Mouse (Mus musculus): ENCODE measurements at regions not wholly inside any gene's neighbourhood (a gene's known extent, or its start where the extent isn't known, plus 50 kb on each side); places are given as distances from the start of the nearest gene placed in this dataset.

GRCm38 (mm10) chr11:43952151-43952550 lies 51.1 kb upstream of the Adra1b start:
- no peak for DNase-seq (ENCODE audit: low spot score in 2 of 2)

DNA sequence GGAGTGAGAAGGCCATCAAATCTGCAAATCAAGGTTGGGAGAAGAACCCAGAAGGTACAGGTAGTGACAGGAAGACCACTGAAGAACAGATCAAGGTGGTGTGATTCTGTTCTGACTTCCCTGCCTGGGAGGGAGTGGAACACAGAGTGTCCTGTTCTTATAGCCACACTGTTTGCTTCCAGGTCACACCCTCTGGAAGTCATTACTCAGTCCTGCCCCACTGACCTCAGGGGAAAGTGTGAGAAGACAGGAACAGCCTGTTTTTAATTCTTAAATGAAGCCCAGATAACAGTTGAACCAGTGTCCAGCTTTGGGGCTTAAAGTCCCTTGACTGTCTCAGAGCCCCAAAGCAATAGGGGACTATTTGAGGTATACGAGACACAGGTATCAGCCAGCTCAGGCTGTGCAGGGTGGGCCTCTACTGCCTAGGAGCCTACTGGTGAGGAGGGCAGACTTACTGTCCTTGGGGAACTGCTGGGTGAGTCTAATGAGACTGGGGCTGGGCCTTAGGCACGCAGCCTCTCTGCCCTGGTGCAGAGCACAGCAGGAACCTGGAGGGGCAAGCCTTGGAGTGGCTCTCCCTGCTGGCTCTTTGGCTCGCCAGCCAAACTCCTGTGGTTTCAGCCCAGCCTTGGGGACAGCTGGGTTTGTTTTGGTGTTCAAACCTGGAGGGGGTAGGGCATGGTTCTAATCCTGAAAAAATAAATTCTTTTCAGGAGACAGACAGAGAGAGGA lies 57.4 kb upstream of the Adra1b start:
- no peak for DNase-seq (ENCODE audit: low spot score in 2 of 2)

GRCm38 (mm10) chr11:43958976-43959315 lies 57.9 kb upstream of the Adra1b start:
- DNase-seq (ENCODE audit: low spot score in 2 of 2) = no peak

DNA sequence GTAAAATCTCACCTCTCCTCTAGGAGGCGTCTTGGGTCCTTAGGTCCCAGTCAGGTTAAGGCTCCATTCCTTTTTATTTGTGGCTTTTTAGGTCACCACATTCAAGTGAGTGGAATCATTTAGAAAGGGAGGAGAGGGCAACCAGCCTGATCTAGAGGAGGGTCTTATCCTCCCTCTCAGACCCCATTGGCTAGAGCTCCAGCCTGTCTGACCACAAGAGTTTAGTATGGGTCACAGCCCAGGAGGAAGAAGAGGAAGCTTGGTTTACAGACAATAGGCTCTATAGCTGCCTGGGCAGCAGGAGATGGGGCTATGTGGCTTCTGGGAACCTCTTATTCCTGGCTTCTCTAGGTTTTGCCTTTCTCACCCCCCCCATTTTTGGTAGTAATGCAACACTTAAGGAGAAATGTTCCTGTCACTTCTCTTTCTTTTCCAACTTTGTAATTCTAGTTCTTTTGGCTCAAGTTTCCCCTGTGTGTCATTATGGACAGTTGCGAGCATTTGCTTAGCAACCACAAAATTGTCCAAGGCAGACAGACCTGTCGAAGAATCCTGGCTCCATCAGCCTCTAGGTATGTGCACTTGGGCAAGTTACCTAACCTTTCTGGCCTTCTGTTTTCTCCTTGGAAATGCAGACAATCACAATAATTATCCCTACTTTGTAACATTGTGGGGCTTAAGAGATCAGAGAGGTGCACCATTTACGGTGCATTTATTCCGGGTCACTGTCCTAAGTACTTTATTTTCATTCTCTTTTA lies 59.5 kb upstream of the Adra1b start:
- no peak for DNase-seq (ENCODE audit: low spot score in 2 of 2)

DNA sequence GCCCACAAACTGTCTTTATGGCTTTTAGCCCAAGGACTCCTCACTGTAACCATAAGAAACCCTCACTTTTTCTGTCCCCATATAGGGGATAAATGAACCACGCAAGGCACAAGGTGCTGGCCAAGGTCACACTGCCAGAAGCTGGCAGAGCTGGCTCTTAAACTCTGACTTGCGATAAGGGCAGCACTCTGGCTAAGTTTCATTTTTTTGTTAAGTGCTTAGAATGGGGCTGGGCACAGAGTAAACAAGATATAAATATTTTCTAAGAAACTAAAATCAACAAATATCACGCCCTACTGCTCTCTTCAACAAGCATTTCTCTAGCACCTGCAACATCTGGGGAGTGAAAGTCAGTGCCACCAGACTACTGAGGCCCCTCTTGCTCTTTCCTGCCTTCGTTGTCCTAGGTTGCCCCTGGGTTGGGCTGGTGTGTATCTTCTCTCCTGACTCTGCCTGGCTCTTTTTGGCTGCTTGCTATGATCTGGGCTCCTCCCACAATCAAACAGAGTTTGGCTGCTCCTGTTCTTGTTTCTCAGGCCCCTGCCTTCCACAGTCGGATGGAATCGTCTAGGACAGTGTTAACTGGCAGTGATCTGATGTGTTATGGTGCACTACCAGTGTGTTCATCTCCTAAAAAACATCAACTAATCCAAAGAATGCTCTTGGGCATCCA lies 60.5 kb upstream of the Adra1b start:
- DNase-seq (ENCODE audit: low spot score in 2 of 2) = no peak

DNA sequence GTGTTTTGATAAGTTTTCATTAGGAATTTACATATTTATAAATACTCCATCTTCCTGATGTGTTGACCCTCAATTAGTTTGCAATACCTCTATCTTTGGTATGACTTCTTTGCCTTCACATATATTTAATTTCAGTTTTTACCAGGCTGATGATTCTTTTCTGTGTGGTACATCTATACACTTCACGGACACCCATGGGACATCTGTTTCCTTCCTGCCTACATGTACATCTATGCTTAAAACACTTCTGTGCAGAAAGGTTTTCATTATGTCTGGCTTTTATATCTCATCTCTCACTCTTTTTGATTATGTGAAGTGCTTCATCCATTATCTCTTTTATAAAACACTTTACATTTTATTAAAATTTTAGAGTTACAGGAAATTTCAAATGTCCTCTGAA lies 66.8 kb upstream of the Adra1b start:
- DNase-seq (ENCODE audit: low spot score in 2 of 2) = no peak

- DNase-seq (ENCODE audit: low spot score in 2 of 2) = no peak
Measured at GRCm38 (mm10) chr11:43971886-43972285, 70.9 kb upstream of the Adra1b start.

GRCm38 (mm10) chr11:43976024-43976423 lies 75.0 kb upstream of the Adra1b start:
- DNase-seq (ENCODE audit: low spot score in 2 of 2) = no peak

DNA sequence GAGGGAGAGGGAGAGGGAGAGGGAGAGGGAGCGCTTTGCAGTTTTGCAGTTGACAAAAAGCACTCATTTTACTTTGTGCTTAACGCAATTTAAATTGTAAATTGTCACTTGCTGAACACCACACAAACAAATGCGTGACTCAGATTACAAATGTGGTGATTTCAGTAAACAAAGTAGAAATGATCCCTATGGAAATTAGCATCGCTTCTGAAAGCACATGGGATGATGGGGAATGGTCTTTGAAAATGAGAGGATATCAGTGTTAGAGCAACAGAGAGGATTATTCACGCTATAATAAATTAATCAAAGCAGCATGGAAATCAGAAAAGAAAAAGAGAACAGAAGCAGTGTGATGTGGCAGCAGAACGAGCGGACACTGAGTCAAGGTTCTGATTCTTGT lies 78.4 kb upstream of the Adra1b start:
- no peak for DNase-seq (ENCODE audit: low spot score in 2 of 2)

- DNase-seq (ENCODE audit: low spot score in 2 of 2) = no peak
Measured at GRCm38 (mm10) chr11:43980444-43980843, 79.4 kb upstream of the Adra1b start.

DNA sequence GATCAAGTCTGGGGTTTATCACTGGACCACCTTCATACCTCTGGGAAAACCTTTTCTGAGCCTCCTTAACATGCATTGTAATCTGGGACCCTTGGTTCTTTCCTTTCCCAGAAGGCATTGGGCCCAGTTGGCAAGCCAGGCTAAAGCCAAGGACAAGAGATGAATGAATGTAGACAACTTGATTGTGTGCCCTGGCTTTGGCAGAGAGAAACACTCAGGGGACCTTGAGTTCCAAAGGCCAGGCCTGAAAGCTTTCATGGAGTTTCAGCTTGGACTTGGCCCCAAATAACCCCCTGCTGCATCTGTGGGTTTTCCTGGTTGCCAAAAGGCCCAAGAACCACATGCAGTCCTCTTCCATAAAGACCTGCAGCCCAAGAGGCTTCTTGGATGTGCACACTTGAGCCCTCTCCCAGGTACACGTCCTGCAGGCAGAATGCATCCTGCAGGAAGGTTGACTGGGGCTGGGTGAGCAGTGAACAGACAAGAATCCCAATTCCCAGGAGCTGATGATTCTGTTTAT lies 89.0 kb upstream of the Adra1b start:
- peak in 1 of 2 experiments; percentile 12 for DNase-seq (ENCODE audit: low spot score in 2 of 2)

GRCm38 (mm10) chr11:43992011-43992471 lies 91.0 kb upstream of the Adra1b start:
- DNase-seq (ENCODE audit: low spot score in 2 of 2) = no peak

- DNase-seq (ENCODE audit: low spot score in 2 of 2) = no peak
Measured at GRCm38 (mm10) chr11:43998046-43998725, 97.2 kb upstream of the Adra1b start.

DNA sequence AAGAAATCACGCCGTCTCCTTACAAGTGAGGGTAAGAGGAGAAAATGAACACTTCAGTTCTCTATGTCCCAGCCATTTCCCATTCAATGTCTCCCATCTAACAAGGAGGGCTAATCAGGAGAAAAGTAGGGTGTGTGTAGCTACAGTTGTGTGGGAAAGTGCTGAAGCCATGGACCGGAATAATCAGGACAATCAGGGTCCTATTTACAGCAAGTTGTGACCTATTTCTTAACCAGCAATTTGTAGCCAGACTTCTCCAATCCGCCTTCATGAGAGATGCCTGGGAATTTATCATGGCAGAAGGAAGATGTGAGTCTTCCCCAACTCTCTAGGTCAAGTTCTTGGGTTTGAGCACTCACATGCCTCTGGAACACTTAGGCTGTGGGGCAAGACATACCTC lies 99.0 kb upstream of the Adra1b start:
- DNase-seq (ENCODE audit: low spot score in 2 of 2) = no peak

DNA sequence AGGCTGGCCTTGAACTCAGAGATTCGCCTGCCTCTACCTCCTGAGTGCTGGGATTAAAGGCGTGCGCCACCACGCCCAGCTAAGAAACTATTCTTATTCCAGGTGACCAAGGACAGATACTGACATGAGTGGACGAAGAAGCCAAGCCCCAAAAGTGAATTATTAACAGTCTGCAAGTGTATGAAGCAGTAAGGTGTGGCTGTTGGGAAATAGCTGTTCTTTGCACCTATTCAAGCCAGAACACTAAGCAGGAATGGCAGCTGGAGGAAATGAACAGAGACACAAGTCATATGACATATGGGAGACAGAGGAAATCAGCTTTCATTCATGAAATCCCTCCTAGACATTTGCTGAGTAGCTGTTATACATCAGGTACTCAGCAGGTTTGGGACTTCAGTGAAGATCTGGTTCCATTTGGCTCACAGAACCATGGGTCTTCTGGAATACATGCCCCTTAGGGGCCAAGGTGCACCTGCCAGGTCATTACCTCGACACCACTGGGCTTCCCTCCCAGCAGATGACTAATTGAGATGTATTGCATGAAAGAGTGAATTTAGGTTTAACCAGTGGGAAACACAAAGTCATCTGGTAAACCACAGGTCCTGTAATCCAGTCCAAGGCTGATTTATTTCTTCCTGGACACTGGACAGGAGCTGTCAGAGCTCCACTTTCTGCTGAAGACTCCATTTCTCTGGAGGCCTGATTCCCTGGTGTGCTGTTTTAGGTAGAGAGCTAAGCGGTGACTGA lies 101.0 kb upstream of the Adra1b start:
- no peak for DNase-seq (ENCODE audit: low spot score in 2 of 2)

DNA sequence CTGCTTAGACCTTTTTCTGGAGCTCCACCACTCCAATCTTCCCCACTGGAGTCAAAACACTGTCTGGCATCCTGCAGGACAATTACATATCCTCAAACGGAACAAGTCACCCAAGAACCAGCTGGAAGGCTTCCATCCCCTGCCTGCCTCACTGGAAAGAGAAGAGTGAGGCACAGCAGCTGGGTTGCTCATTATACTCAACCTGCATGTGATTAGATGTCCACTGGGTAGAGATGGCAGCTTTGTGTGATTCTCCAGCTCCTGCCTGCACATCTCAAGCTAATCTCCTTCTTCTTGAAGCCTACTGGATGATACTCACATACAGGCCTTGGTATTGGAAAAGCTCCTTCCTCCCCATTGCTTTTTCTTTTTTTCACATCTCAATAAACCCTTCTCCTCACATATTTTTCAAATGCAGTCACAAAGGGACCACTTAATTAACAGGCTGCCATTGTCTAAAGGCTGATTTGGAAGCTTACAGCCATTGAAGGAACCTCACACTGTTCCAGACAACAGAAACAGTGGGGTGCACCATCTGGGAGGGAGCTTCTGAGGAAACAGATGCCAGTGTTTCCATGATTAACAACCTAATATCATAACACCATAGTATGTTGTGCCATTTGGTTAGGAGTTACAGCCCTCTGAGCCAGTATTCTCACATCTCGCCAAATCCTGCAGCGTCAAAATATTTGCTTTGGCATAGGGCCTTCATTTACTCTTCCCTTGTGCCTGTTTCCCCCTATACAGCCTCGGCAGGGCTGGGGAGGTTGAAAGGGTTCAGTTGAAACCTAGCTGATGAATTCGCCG lies 101.9 kb upstream of the Adra1b start:
- DNase-seq (ENCODE audit: low spot score in 2 of 2) = no peak

DNA sequence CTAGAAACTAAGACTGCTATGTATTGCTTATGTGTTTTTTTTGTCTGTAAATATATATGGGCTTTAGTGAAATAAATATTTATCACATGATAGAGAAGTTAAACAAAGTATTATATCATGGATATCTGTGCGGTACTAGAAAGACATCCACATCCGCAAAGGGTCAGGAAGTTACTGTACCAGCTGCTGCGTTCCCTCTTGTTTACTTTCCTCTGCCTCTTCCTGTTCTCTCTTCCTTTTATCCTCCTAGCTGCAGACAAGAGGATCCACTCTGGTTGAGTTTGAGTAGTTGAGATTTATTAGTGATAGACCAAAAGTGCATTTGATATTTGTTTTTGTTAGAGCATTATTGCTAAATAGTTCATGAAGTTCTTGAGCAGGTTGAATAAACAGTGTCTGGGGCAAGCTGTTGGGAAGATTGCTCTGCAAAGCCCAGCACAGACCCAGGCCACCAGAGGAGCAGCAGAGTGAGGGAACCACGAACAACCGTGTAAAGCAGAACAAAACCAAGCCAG lies 106.6 kb upstream of the Adra1b start:
- no peak for DNase-seq (ENCODE audit: low spot score in 2 of 2)

DNA sequence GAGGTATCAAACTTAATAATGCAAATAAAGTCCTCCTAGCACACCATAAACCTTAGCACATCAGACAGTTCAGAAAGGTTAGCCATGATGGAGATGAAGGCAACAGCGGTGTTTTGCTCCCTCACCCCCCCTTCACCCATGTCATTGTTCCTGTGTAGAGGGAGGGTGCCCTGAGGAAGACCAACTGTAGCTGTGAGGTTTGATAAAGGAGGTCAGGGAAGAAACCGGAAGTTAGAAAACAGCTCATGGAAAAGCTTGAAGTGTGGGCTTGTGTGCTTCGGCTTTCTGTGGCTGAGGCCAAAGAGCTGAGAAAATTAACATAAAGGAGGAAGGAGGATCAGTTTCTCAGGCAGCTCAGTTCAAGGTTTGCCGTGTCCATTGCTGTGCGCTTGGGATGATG lies 111.3 kb upstream of the Adra1b start:
- no peak for DNase-seq (ENCODE audit: low spot score in 2 of 2)

GRCm38 (mm10) chr11:44013841-44014240 lies 112.8 kb upstream of the Adra1b start:
- DNase-seq (ENCODE audit: low spot score in 2 of 2) = no peak

- DNase-seq (ENCODE audit: low spot score in 2 of 2) = no peak
Measured at GRCm38 (mm10) chr11:44021638-44022037, 120.6 kb upstream of the Adra1b start.
